Mouse (Mus musculus) neural tube, embryonic 14.5 days (tissue): Measurements from ENCODE around the gene Lpp. TPM values are rescaled to one million over a fixed set of nuclear protein-coding genes. Genes with fewer than 3 reads are reported as not detected.

ENCODE experiments used
- ATAC-seq: fragments of 200-750 bp; cut with Nextera tagmentation; 2 replicates; pipeline ENCODE4 v1.8.0; 2017; ENCODE audit warnings: low read depth, mild to moderate bottlenecking, moderate TSS enrichment, moderate library complexity
- H3K27ac ChIP-seq: fragments of 300-500 bp; sonication (generic); 2 replicates; pipeline ENCODE4 v1.5.1; 2014; ENCODE audit warnings: low read depth, mild to moderate bottlenecking, control low read depth, low read length, moderate library complexity, mixed read lengths
- H3K27me3 ChIP-seq: fragments of 300-500 bp; sonication (generic); 2 replicates; pipeline ENCODE4 v1.6.1; 2014; ENCODE audit warnings: low read length; ENCODE audit not compliant: control insufficient read depth, insufficient read depth
- H3K36me3 ChIP-seq: fragments of 300-500 bp; sonication (generic); 2 replicates; pipeline ENCODE4 v1.6.1; 2014; ENCODE audit warnings: low read length, mixed read lengths; ENCODE audit not compliant: control insufficient read depth, insufficient read depth
- H3K4me1 ChIP-seq: fragments of 300-500 bp; sonication (generic); 2 replicates; pipeline ENCODE4 v1.6.1; 2014; ENCODE audit warnings: low read length; ENCODE audit not compliant: control insufficient read depth, insufficient read depth
- H3K4me2 ChIP-seq: fragments of 300-500 bp; sonication (generic); 2 replicates; pipeline ENCODE4 v1.6.1; 2014; ENCODE audit warnings: mild to moderate bottlenecking, low read depth, low read length, control low read depth
- H3K4me3 ChIP-seq: fragments of 300-500 bp; sonication (generic); 2 replicates; pipeline ENCODE4 v1.5.1; 2014; ENCODE audit warnings: low read depth, low read length, control low read depth, mixed read lengths
- H3K9ac ChIP-seq: fragments of 300-500 bp; sonication (generic); replicated peaks from 2 replicates; pipeline ENCODE4 v1.6.1; 2014; ENCODE audit warnings: low read depth, mild to moderate bottlenecking, control low read depth, low read length, mixed read lengths
- H3K9me3 ChIP-seq: fragments of 300-500 bp; sonication (generic); 2 replicates; pipeline ENCODE4 v1.6.1; 2016; ENCODE audit warnings: low read length; ENCODE audit not compliant: control insufficient read depth
- WGBS: fragments of 180-500 bp; shearing (Covaris S2); extraction: QIAGEN DNeasy Blood & Tissue Kit; methylation state at CpG from one replicate; pipeline ENCODE4 v1.1.7; 2014; 5-methylcytosine and 5-hydroxymethylcytosine counted together
- polyA plus RNA-seq: library from polyadenylated mRNA; unstranded; fragments of >200 nt; fragmentation: Nextera tagmentation; extraction: Ambion mirVana; gene quantifications from 2 replicates; pipeline ENCODE4 v1.2.1, GENCODE M21; 2014

Lpp gene
- polyA plus RNA-seq, 1 experiment from 2014 or later = 7.0 TPM

DNA sequence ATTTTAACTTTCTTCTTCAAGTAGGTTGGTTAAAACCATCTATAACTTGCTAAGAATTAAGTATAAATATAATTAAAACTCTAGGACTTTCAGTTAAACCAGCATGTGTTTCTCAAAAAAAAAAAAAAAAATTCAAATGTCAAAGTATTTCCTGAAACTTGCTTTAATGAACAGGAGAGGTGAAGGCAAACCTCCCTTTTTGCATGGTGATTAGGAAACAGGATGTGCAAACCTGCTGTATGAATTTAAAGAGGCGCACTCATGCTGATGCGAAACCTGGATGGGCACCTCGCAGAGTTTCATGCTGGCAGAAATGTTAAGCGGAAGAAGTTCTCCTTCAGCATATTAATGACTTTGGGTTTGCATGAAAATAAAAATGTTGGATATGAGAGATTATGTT, 119.9 kb downstream of the Lpp start:
- WGBS = 95% methylated on average over 4 of the region's 4 CpGs
- no peaks in the 10 kb centered on the region for H3K27me3 ChIP-seq
- H3K4me3 ChIP-seq = no peak overlapping the region
- no peak overlapping the region for H3K9ac ChIP-seq
- peaks cover 3% of the 10 kb centered on the region; the same call in 1 of the 2 replicates for H3K4me1 ChIP-seq
- H3K27ac ChIP-seq = no peak overlapping the region
- no peak overlapping the region for H3K4me2 ChIP-seq
- no peaks in the 10 kb centered on the region for H3K9me3 ChIP-seq
- H3K36me3 ChIP-seq = no peaks in the 10 kb centered on the region
- ATAC-seq = no peak

DNA sequence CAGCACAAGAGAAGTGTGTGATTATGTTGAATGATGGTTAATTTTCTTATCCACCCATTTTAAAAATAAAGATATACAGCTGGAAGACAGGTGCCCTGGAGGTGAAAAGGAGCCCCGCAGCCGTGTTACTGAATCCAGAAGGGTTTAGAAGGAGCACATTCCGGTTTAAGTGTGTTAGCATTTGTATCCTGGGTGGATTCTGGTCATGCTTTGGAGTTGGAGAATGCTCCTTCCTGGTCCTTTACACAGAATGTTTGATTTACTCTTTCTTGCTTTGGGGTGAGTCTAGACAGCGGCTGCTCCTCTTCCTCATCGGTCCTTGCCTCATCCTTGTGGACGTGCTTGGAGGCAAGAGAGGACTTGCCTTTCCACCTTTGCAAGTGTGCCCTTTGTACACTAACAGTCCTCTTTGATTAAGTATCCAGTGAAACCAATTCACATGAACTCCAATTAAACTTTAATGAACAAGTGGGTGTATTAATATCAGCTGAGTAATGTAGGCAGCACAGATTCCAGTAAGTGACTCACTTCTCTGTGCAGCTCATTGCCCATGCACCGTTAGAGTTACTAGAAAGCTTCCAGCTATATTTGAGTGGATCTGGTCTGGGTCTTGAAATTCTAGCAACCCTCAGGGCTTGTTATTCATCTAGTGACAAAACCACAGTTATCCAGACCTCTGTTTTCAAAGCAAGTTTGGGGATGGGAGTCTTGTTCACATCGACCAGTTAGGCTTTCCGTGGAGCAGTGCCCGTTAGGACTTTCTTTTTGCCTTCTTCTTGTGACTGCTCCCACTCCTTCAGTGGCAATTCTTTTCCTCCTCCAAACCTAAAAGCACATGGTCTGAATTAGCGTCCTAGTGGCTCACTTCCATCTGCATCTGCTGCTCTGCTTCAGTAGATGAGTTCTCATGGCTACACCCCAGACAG, 121.8 kb downstream of the Lpp start:
- no peak overlapping the region for H3K27ac ChIP-seq
- no peak overlapping the region for H3K4me3 ChIP-seq
- 92% methylated on average over 11 of the region's 11 CpGs for WGBS
- no peak overlapping the region for H3K9ac ChIP-seq
- H3K4me1 ChIP-seq = no peaks in the 10 kb centered on the region
- H3K27me3 ChIP-seq = no peaks in the 10 kb centered on the region
- H3K36me3 ChIP-seq = no peaks in the 10 kb centered on the region
- no peak for ATAC-seq
- no peak overlapping the region for H3K4me2 ChIP-seq
- no peaks in the 10 kb centered on the region for H3K9me3 ChIP-seq

DNA sequence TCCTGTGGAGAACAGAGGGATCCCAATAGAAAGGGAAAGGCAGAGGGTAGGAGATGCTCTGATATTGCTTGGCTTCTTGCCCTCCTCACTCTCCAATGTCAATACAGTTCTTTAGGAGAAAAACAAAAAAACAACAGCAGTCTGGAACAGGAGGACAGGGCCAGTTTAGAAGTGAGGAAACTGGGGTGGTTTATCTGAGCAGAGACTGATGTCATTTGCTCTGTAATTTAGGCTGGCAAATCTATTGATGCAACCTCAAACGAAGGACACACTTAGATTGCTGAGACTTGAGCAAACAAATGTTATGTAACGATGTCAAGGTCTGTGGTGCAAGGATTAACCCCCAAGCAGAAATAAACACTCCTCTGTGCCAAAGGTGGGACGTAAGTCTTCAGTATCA, 123.7 kb downstream of the Lpp start:
- Histone ChIP-seq H3K4me1 (no peaks in the 10 kb centered on the region), H3K4me2 (no peak overlapping the region), H3K4me3 (no peak overlapping the region), H3K36me3 (no peaks in the 10 kb centered on the region), H3K27me3 (no peaks in the 10 kb centered on the region), H3K27ac (no peak overlapping the region), H3K9me3 (no peaks in the 10 kb centered on the region), H3K9ac (no peak overlapping the region)
- no peak for ATAC-seq
- 85% methylated on average over 3 of the region's 3 CpGs for WGBS

DNA sequence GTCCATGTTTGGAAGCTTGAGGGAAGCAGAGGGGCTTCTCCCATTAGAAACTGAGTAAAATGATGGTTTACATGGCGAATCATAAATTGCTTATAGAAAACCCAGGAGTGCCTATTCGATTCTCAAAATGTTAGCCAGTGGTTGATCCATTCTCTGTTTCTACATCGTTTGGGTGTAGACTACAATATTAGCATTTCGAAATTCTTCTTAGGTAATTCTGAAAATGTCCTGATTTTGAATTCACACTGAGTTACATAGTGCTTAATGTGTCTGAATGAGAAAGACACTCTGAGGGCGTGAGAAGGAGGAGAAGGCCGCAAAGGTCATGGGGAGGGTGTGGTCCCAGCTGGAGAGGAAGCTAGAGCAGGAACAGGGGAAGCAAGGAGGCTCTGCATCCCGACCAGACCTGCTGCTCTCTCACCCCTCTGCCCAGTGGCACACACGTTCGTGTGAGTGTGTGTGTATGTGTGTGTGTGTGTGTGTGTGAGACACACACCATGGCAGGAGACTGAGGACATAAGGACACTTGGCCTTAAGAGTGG, 124.3 kb downstream of the Lpp start:
- no peak overlapping the region for H3K4me3 ChIP-seq
- no peak overlapping the region for H3K27ac ChIP-seq
- 75% methylated on average over 9 of the region's 9 CpGs for WGBS
- no peak overlapping the region for H3K4me2 ChIP-seq
- H3K27me3 ChIP-seq = no peaks in the 10 kb centered on the region
- H3K9me3 ChIP-seq = no peaks in the 10 kb centered on the region
- H3K36me3 ChIP-seq = no peaks in the 10 kb centered on the region
- H3K9ac ChIP-seq = no peak overlapping the region
- H3K4me1 ChIP-seq = no peaks in the 10 kb centered on the region
- ATAC-seq = no peak

DNA sequence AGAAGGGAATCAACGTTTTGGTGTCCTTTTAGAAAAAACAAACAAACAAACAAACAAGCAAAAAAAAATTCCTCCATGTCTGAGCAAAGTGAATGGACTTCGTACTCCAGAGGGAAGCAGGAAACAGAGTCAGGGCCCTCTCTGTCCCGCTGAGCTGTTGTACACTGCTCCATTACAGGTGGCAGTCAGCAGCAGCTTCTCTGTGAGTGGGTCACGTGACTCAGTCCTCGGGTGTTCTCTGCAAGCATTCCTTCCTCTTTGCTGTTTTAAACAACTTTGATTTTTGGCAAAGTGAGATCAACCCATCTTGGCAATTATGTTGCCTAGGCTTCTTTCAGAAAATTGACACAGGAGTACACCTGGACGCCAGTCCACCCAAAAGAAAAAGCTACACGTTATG, 125.5 kb downstream of the Lpp start:
- no peak overlapping the region for H3K4me2 ChIP-seq
- H3K27ac ChIP-seq = no peak overlapping the region
- WGBS = 83% methylated on average over 7 of the region's 7 CpGs
- H3K4me1 ChIP-seq = no peaks in the 10 kb centered on the region
- H3K36me3 ChIP-seq = no peaks in the 10 kb centered on the region
- no peaks in the 10 kb centered on the region for H3K9me3 ChIP-seq
- no peak for ATAC-seq
- no peak overlapping the region for H3K4me3 ChIP-seq
- no peaks in the 10 kb centered on the region for H3K27me3 ChIP-seq
- no peak overlapping the region for H3K9ac ChIP-seq

DNA sequence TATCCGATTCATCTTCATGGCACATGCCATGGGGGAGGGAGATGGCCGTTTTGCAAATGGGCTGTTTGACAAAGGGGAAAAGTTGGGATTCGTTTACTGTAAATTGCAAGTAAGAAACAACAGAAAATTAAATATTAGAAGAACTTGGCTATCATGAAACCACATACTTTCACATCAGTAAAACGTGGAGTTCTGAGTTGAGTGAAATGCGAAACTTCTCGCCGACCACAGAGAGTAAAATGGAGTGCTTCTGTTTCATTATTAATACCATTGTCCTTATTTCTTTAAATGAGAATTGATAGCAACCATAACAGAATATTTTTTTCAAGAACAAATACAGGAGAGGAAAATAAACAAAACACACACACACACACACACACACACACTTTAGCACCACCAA, 133.9 kb downstream of the Lpp start:
- Histone ChIP-seq H3K4me3 (no peak overlapping the region), H3K27ac (no peak overlapping the region), H3K4me2 (no peak overlapping the region), H3K4me1 (no peaks in the 10 kb centered on the region), H3K36me3 (no peaks in the 10 kb centered on the region), H3K9ac (no peak overlapping the region), H3K9me3 (no peaks in the 10 kb centered on the region), H3K27me3 (no peaks in the 10 kb centered on the region)
- ATAC-seq = no peak
- WGBS = 95% methylated on average over 7 of the region's 7 CpGs

DNA sequence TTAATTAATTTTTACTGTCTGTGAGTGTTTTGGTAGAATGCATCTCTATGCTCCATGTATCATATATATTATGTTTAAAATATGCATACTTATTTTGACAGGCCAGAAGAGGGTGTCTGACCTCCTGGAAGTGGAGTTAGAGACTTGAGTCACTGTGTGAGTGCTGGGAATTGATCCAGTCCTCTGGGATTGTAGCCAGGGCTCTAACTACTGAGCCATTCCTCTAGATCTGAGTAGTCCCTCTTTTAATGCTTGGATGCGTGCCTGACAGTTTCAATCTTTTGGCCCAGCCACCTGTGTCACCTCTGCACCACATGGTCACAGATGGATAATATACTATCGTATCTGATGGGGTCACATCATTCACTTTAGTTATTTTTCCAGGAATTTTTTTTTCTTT, 138.4 kb downstream of the Lpp start:
- no peaks in the 10 kb centered on the region for H3K27me3 ChIP-seq
- no peak for ATAC-seq

DNA sequence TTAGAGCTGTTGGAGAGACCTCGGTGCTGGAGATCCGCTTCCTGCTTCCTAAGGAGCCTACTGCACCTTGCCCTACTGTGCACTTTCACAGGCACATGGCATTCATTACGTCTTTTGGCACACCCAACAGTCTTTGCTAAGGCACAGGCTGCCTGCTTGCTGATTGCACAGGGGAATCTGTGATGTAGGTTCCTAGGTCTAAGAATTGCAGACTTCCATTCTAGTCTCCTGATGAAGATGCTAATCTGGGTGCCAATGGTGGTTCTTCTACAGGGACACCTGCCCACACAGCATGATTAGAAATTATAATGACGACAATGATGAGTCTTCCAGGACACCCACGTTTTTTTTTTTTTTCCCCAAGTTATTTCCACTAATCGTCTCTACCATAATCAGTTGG, 141.9 kb downstream of the Lpp start:
- ATAC-seq = no peak
- H3K9ac ChIP-seq = no peak overlapping the region
- H3K4me1 ChIP-seq = no peaks in the 10 kb centered on the region
- H3K36me3 ChIP-seq = no peaks in the 10 kb centered on the region
- no peaks in the 10 kb centered on the region for H3K9me3 ChIP-seq
- no peak overlapping the region for H3K27ac ChIP-seq
- WGBS = 88% methylated on average over 6 of the region's 6 CpGs
- no peak overlapping the region for H3K4me2 ChIP-seq
- H3K27me3 ChIP-seq = no peaks in the 10 kb centered on the region
- no peak overlapping the region for H3K4me3 ChIP-seq

More for the DNA sequence above, 138.4 kb downstream of the Lpp start:
- Histone ChIP-seq H3K36me3 (no peaks in the 10 kb centered on the region), H3K4me3 (no peak overlapping the region), H3K4me2 (no peak overlapping the region), H3K9ac (no peak overlapping the region), H3K9me3 (no peaks in the 10 kb centered on the region), H3K27ac (no peak overlapping the region), H3K4me1 (no peaks in the 10 kb centered on the region)
- WGBS = 83% methylated on average over 2 of the region's 2 CpGs

DNA sequence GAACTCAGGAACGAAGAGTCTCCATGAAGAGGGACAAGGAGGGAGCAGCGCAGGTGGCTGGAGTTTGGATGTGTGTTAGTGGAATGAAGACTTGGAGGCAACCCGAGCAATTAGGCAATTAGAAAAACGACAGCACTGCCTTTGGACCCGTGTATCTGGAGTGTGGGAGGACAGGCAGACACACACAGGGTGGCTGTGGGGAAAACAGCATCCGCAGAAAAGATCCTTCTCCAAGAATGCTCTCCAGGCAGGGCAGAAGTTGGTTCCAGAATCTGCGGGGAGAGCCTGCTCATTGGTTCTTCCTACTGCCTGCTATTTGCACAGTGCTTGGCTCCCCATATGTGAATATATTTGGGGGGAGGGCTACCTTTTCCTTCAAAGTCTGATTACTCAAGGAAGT, 143.0 kb downstream of the Lpp start:
- no peaks in the 10 kb centered on the region for H3K27me3 ChIP-seq
- no peak overlapping the region for H3K4me2 ChIP-seq
- ATAC-seq = no peak
- H3K4me3 ChIP-seq = no peak overlapping the region
- WGBS = 74% methylated on average over 7 of the region's 7 CpGs
- no peaks in the 10 kb centered on the region for H3K36me3 ChIP-seq
- H3K9ac ChIP-seq = no peak overlapping the region
- H3K4me1 ChIP-seq = no peaks in the 10 kb centered on the region
- H3K27ac ChIP-seq = no peak overlapping the region
- no peaks in the 10 kb centered on the region for H3K9me3 ChIP-seq
